Mouse (Mus musculus) embryo, embryonic 9.5 days (tissue): ENCODE data around the gene Wipf2.
"Not testable (repeated sequence)": the region's sequence is repeated elsewhere in the genome, so short reads cannot be mapped to it uniquely, and the experiment has no call there.

ENCODE experiments used
- DNase-seq: peaks from one replicate; pipeline ENCODE4 v3.0.0-alpha.2; 2017; ENCODE audit errors: extremely low spot score

Gene Wipf2

GRCm38 (mm10) chr11:98931513-98932292 lies 68.3 kb downstream of the Wipf2 start:
- DNase-seq = no peak

DNA sequence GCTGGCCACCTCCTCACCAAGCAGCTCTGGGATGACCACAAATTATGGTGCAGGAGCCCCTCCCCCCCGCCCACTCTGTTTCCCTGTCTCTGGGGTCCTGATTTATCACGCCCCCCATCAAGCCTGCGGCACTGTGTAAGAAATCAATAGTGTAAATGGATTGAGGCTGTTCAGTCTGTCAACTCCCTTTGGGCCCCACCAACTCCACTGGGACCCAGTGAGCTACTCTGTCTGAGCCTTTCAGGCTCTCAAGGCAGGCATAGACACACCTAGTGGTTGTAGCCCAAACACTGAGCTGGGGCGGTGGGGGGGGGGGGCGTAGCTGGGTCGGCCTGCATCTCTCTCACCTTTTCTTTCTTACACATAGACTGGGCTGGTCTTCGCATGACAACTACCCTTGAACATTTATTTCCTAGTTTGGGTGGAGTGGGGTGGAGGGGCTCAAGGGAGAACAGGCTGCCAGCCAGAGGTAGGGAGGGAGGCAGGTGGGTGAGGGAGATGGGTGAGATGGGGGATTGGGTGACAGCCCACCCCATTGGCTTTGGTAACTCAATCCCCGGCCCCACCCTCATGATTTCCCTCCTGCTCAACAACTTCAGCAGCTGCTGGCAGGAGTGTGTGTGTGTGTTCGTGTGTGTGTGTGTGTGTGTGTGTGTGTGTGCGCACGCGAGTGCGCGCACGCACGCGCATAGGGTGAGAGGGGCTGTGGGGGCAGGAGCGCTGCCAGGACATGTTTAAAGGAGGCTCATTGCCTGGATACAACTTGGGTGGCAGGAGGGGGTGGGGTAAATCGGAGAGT lies 69.1 kb downstream of the Wipf2 start:
- DNase-seq = no peak

DNA sequence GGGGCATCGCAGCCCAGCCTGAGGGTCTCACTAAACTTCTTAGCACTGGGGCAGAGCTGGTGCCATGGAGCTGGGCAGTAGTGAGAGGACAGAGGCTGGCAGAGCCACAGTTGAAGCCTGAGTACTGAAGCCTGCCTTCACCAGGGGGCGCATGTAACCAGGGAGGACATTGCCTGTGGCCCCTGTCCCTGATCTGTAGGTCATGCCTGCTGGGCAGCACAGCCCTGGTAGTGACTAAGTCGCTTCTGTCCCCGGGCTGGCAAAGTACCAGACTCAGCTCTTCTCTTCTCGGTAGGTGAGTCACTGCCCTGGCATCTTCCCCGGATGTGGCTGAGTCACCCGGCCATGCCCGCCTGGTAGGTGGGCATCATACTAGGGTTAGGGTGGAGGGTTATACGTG lies 69.7 kb downstream of the Wipf2 start:
- no peak for DNase-seq

- DNase-seq = not testable (repeated sequence)
These were observed 70.4 kb downstream of the Wipf2 start for GRCm38 (mm10) chr11:98933847-98934246.

GRCm38 (mm10) chr11:98934367-98934766 lies 70.9 kb downstream of the Wipf2 start:
- no peak for DNase-seq

DNA sequence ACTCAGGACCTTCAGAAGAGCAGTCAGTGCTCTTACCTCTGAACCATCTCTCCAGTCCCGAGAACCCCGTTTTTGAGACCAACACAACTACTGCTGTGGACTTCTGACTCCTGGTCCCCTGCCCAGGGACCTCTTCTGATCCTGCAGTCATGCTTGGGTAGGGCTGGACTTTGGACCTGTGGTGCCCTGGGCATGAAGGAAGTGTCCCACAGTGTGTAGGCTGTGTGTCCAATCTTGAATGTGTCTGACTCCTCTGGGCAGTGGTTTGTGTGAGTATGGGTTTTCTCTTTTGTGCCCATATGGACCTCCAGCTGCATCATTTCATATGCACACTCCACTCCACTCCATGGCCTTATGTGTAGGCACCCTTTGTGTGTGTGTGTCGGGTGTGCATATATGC lies 71.7 kb downstream of the Wipf2 start:
- DNase-seq = no peak

DNA sequence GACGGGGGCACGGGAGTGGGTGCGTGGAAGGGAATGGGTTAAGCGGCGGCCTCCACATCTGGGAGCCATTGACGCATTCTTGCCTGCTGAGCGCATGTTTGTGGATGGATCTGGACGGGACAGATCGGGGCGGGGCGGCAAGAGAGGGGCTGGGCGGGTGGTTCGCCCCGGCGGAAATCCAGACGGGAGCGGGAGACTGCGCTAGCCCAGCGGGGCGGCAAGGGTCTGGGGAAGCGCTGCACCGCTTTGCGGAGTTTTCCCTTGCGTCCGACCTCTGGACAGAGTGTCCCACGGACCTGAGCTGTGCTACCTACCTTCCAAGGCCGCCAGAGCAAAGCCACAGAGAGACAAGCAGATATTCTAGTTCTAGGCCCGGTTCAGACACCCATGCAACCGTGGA lies 72.7 kb downstream of the Wipf2 start:
- peak; percentile 79 for DNase-seq

DNA sequence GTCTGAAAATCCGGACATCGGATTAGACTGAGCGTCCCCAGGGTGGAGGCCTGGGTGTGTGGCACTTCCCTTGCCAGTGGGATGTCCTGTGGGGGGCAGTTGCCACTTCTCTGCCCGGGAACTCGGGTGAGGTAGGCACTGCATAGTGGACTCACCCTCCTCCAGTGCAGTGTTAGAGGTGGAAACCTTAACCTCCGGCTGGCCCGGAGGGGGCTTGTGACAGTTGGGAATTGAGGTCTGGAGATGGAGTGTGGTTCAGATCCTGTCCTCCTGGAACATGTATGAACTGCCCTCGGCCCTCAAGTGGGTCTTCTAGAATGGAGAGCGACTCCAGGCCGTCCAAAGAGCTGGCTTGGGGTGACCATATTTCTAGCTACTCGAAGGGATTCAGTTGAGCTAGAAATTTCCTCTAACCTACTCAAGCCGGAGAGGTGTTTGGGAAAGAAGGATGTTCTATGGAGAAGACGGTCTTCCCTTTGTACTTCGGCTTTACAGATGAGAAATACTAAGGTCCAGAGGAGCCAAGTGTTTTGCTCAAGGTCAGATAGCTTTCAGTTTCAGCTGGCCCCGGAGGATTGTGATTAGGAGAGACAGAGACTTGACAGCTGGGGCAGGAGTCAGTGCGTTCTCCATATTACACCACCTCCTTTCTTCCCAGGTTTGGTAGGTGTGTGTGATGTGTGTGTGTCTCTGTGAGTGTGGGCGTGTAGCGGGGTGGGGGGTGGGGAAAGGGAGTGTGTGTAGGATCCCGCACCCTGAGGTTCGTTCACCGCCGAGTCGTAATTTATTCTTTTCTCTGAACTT lies 73.4 kb downstream of the Wipf2 start:
- DNase-seq = no peak

- DNase-seq = peak; percentile 92
These were observed 74.0 kb downstream of the Wipf2 start for GRCm38 (mm10) chr11:98937410-98937913.

DNA sequence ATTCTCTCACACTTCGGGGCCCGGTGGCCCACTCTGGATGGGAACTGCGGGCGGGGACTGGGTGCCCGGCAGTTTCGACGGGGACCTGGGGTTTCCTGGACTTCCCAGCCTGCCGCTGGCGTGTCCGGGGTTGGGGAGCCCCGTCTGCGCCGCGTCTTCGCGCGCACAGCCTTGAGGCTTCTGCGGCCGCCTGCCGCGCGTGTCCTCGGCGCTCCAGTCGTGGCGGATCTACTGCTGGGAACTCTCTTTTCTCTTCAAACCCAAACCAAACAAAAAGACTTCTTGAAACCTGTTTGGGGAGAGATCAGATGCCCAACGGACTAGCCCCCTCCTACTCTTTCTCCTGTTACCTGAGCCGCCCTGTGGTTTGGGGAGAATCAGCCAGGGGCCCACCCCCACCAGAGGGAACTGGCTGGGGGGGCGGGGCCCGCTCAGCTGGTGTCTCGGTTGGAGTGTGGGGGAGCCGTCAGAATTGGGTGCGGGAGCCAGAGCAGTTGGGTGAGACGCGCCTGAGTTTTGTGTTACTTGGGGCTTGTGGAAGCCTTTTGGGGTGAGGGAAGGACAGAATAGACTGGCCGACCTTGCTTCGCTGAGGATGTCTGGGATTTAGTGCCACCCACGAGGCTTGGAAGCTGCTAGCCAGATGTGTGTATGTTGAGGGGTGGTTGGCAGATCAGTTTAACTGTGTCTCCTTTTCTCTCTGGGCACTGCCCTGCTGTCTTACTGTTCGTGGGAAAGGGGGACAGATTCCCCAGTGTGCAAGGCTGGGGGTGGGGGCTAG lies 74.7 kb downstream of the Wipf2 start:
- DNase-seq = no peak

GRCm38 (mm10) chr11:98938701-98939083 lies 75.3 kb downstream of the Wipf2 start:
- DNase-seq = no peak

GRCm38 (mm10) chr11:98939084-98939952 lies 75.9 kb downstream of the Wipf2 start:
- DNase-seq = no peak

DNA sequence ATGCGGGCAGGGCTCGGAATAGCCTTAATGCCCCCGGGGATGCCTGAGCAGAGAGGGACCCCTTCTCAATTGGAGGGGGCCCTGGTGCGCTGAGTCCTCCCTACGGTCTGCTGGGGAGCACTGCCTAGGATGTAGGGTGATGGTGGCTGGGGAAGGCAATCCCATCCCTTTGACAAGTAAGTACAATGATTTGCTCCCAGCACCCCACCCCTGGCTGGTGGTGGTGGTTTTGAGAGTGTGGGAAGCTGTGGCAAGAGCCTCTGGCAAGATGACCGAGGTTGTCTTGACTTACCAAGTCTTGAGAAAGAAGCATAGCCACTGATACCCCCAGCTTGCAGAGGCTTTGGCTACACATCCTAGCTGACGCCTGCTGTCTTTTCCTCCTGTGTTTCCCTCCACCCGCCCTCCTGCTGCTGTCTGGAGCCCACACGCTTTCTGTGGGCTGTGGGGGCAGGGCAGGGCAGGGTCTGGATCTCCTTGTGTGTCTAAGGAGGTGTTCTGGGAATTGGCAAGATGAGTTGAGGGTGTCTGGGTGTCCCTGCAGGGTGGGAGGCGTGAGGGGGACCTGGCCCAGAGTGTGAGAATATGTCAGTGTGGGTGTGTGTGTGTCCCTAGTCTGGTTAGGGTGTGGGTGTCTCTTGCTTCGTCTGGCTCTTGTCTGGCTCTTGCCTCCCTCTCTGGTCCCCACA lies 76.7 kb downstream of the Wipf2 start:
- no peak for DNase-seq

- no peak for DNase-seq
These were observed 77.3 kb downstream of the Wipf2 start for GRCm38 (mm10) chr11:98940776-98941175.

DNA sequence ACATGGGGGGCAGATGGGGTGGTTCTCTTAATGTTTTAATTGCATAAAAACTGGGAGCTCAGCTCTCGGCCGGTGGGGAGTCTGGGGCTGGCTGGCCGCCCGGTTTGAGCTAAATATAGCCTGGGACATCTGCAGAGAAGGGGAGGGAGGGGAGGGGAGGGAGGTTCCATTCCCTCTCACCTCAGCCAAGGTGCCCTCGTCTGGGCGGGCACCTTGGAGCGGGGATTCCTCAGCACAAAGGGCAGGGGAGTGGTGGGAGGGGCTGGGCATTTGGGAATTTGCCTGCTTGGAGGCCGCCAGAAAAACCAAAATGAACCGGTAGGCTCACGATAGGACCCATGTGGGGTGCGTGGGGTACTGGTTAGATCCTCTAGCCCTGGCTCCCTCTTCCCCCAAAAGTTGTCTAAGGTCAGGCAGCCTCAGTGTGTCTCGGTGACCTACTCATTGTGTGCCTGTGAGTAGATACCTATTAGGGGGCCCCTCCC lies 77.9 kb downstream of the Wipf2 start:
- DNase-seq = no peak

- DNase-seq = peak; percentile 89
These were observed 78.5 kb downstream of the Wipf2 start for GRCm38 (mm10) chr11:98941826-98942550.

GRCm38 (mm10) chr11:98942555-98942922 lies 79.1 kb downstream of the Wipf2 start:
- DNase-seq = no peak

GRCm38 (mm10) chr11:98942923-98943641 lies 79.6 kb downstream of the Wipf2 start:
- DNase-seq = no peak
